Mouse (Mus musculus): ENCODE data around the gene Zfp202.
"Not testable (repeated sequence)": the region's sequence is repeated elsewhere in the genome, so short reads cannot be mapped to it uniquely, and the experiment has no call there.

The Zfp202 gene

GRCm38 (mm10) chr9:40192098-40193038 lies at the start of gene Zfp202:
Zfp202 (plus strand) TSS chr9:40192316.
- in situ Hi-C loops (cut with MboI, MseI): no loop called here

GRCm38 (mm10) chr9:40155118-40155644 lies 36.9 kb upstream of the Zfp202 start:
- in situ Hi-C loops (cut with MboI, MseI): no loop called here

GRCm38 (mm10) chr9:40166446-40166845 lies 25.7 kb upstream of the Zfp202 start:
- in situ Hi-C loops (cut with MboI, MseI): no loop called here

- in situ Hi-C loops (cut with MboI, MseI): loop anchor here (10.0 kb wide), 1 partner anchor 1182 kb away; the partner anchor contains the start of gene Olfr935
Observed at GRCm38 (mm10) chr9:40177017-40177416, 15.1 kb upstream of the Zfp202 start.

- in situ Hi-C loops (cut with MboI, MseI): no loop called here
Observed at GRCm38 (mm10) chr9:40180620-40181019, 11.5 kb upstream of the Zfp202 start, which contains the start of gene Olfr986. Olfr986 (plus strand) TSS chr9:40180920.

GRCm38 (mm10) chr9:40185166-40185565 lies 7.0 kb upstream of the Zfp202 start:
- in situ Hi-C loops (cut with MboI, MseI): not testable (repeated sequence)

GRCm38 (mm10) chr9:40191086-40191876 lies 835 bp upstream of the Zfp202 start:
- in situ Hi-C loops (cut with MboI, MseI): no loop called here

- in situ Hi-C loops (cut with MboI, MseI): no loop called here
Observed at GRCm38 (mm10) chr9:40195981-40196380, 3.9 kb downstream of the Zfp202 start.

GRCm38 (mm10) chr9:40206546-40206950 lies 14.4 kb downstream of the Zfp202 start:
- in situ Hi-C loops (cut with MboI, MseI): no loop called here

- in situ Hi-C loops (cut with MboI, MseI): no loop called here
Observed at GRCm38 (mm10) chr9:40210744-40211143, 18.6 kb downstream of the Zfp202 start.

- in situ Hi-C loops (cut with MboI, MseI): no loop called here
Observed at GRCm38 (mm10) chr9:40214058-40214457, 21.9 kb downstream of the Zfp202 start.

GRCm38 (mm10) chr9:40216651-40217050 lies 24.5 kb downstream of the Zfp202 start:
- in situ Hi-C loops (cut with MboI, MseI): no loop called here

- in situ Hi-C loops (cut with MboI, MseI): no loop called here
Observed at GRCm38 (mm10) chr9:40224289-40224688, 32.2 kb downstream of the Zfp202 start.

- in situ Hi-C loops (cut with MboI, MseI): no loop called here
Observed at GRCm38 (mm10) chr9:40227874-40228789, 36.0 kb downstream of the Zfp202 start.

GRCm38 (mm10) chr9:40228804-40229331 lies 36.8 kb downstream of the Zfp202 start:
- in situ Hi-C loops (cut with MboI, MseI): no loop called here

- in situ Hi-C loops (cut with MboI, MseI): no loop called here
Observed at GRCm38 (mm10) chr9:40229479-40229878, 37.4 kb downstream of the Zfp202 start.

- in situ Hi-C loops (cut with MboI, MseI): no loop called here
Observed at GRCm38 (mm10) chr9:40231019-40231418, 38.9 kb downstream of the Zfp202 start.

GRCm38 (mm10) chr9:40234233-40235072 lies 42.3 kb downstream of the Zfp202 start:
- in situ Hi-C loops (cut with MboI, MseI): no loop called here

GRCm38 (mm10) chr9:40235220-40235619 lies 43.1 kb downstream of the Zfp202 start:
- in situ Hi-C loops (cut with MboI, MseI): no loop called here

GRCm38 (mm10) chr9:40239749-40240148 lies 47.6 kb downstream of the Zfp202 start:
- in situ Hi-C loops (cut with MboI, MseI): no loop called here

All from regulatory T cell (primary cell).